Mouse (Mus musculus): Measurements from ENCODE around the gene Fat1. TPM values are rescaled to one million over a fixed set of nuclear protein-coding genes. Genes with fewer than 3 reads are reported as not detected.

The Fat1 gene
- polyA plus RNA-seq, 1 experiment from 2014 or later: 21.3 TPM

DNA sequence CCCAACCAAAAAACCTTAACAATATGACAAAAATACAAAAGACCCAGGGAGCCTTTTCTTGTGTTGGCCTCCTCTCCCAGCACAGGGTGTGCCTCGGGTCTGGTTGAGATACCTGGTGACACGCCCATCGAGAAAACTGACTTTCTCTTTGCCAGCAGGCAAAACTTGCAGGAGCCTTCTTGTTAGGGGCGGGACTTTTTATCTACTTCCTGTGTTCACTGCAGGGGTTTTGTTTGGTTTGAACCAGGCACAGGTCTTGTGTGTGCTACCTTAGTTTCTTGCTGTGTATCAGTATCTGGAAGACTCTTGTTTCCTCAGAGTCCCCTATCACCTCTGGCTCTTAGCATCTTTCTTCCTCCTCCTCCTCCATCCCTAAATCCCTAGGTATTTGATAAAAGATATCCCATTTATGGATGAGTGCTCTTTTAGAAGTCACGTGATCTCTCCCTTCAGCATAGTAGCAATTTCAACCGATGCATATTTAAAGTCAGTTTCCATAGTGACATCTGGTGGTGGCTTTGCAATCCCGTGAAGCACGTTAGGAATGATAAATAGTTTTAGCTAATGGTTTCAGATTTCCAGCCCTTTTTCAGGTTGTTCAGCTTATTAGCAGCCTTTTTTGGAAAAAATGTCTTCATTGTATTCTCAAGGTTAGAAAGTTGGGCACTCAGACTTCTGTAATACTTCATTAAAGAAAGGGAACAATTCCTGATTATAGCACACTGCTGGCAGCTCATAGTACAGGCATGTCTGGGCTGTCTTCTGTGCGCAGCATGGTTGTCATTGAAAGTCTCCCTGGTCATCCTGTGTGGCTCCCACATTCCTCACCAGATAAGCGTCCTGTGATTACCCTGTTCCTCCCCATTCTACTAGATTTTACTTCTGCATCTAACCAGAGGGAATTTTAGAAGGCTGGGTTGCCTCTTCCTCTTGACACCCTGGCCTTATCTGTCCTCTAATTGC is 50.4 kb downstream of the Fat1 start:
- ATAC-seq (ENCODE audit: insufficient number of reproducible peaks, low FRiP score): no peak
- no peak overlapping the region for H3K4me3 ChIP-seq
- WGBS: 11% methylated on average over 10 of the region's 10 CpGs
- H3K9me3 ChIP-seq (replicated peaks): no peaks in the 10 kb centered on the region
- H3K4me1 ChIP-seq (replicated peaks): peaks cover 43% of the 10 kb centered on the region
- H3K4me2 ChIP-seq: peak overlapping the region; percentile 39
- H3K36me3 ChIP-seq: peaks cover 15% of the 10 kb centered on the region
- H3K27me3 ChIP-seq (replicated peaks): no peaks in the 10 kb centered on the region
- peak overlapping the region; percentile 56 for H3K27ac ChIP-seq (ENCODE audit: poor library complexity, severe bottlenecking)
- H3K9ac ChIP-seq: no peak overlapping the region

GRCm38 (mm10) chr8:44991700-44992487 is 56.6 kb downstream of the Fat1 start:
- Histone ChIP-seq H3K4me2 (no peak overlapping the region), H3K4me1 (replicated peaks) (peaks cover 50% of the 10 kb centered on the region), H3K9me3 (replicated peaks) (no peaks in the 10 kb centered on the region), H3K9ac (0 out of 2 replicates have a peak overlapping the region, but pooled peaks have one; percentile 24), H3K27ac (ENCODE audit: poor library complexity, severe bottlenecking) (peak overlapping the region; percentile 30), H3K36me3 (peaks cover 15% of the 10 kb centered on the region), H3K4me3 (no peak overlapping the region), H3K27me3 (replicated peaks) (no peaks in the 10 kb centered on the region)
- peak; percentile 42; the same call in 1 of the 2 replicates for ATAC-seq (ENCODE audit: insufficient number of reproducible peaks, low FRiP score)
- 51% methylated on average over 21 of the region's 21 CpGs for WGBS

GRCm38 (mm10) chr8:44992664-44993063 is 57.4 kb downstream of the Fat1 start:
- Histone ChIP-seq H3K27ac (ENCODE audit: poor library complexity, severe bottlenecking) (0 out of 2 replicates have a peak overlapping the region, but pooled peaks have one; percentile 22), H3K4me2 (no peak overlapping the region), H3K27me3 (replicated peaks) (no peaks in the 10 kb centered on the region), H3K4me1 (replicated peaks) (peaks cover 53% of the 10 kb centered on the region), H3K36me3 (peaks cover 15% of the 10 kb centered on the region), H3K9me3 (replicated peaks) (no peaks in the 10 kb centered on the region), H3K9ac (no peak overlapping the region), H3K4me3 (no peak overlapping the region)
- WGBS: 60% methylated on average over 6 of the region's 6 CpGs
- no peak for ATAC-seq (ENCODE audit: insufficient number of reproducible peaks, low FRiP score)

- peaks cover 15% of the 10 kb centered on the region for H3K36me3 ChIP-seq
- no peak overlapping the region for H3K4me3 ChIP-seq
- no peak overlapping the region for H3K9ac ChIP-seq
- H3K27ac ChIP-seq (ENCODE audit: poor library complexity, severe bottlenecking): 0 out of 2 replicates have a peak overlapping the region, but pooled peaks have one; percentile 23
- WGBS: 44% methylated on average over 4 of the region's 4 CpGs
- no peaks in the 10 kb centered on the region for H3K9me3 ChIP-seq (replicated peaks)
- H3K4me1 ChIP-seq (replicated peaks): peaks cover 60% of the 10 kb centered on the region
- H3K27me3 ChIP-seq (replicated peaks): no peaks in the 10 kb centered on the region
- ATAC-seq (ENCODE audit: insufficient number of reproducible peaks, low FRiP score): no peak
- no peak overlapping the region for H3K4me2 ChIP-seq
These were observed 58.1 kb downstream of the Fat1 start for GRCm38 (mm10) chr8:44993376-44993775.

DNA sequence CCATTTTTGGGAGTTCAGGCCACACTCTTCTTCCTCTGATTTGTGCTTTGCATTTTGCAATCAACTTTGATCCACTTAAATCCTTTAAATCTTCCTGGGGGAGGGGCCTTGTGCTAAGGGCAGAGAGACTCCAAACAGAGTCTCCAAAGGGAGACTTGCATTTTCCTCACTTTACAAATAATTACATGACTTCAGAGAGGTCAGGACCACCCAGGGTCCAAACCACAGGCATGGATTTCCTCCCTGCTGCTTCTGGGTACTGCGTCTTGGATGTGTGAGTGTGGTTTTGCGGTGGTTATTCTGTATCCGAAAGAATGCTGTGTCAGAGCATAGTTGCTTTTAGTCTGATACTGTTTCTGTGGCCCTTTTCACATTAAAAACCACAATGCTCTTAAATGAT is 61.2 kb downstream of the Fat1 start:
- Histone ChIP-seq H3K27me3 (replicated peaks) (no peaks in the 10 kb centered on the region), H3K9ac (no peak overlapping the region), H3K4me3 (no peak overlapping the region), H3K4me2 (no peak overlapping the region), H3K4me1 (replicated peaks) (peaks cover 72% of the 10 kb centered on the region), H3K9me3 (replicated peaks) (no peaks in the 10 kb centered on the region), H3K36me3 (no peaks in the 10 kb centered on the region), H3K27ac (ENCODE audit: poor library complexity, severe bottlenecking) (no peak overlapping the region)
- no peak for ATAC-seq (ENCODE audit: insufficient number of reproducible peaks, low FRiP score)
- WGBS: 56% methylated on average over 3 of the region's 3 CpGs

DNA sequence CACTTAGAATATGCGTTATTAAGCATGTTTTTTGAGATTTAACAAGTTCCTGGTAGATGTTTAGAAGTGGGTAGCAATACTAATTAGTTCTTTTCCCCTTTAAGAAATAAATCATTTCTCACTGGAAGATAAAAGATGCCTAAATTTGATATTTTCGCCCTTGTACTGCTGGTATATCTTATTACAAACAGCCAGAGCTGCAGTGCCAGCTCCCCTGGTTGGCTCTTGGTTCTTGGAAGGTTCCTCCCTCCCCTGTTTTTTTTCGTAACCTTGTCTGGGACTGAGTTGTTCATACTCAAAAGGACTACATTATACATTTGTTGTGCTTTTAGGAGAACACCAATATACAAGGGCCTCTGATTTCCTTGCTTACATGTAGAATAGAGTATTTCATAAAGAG is 62.1 kb downstream of the Fat1 start:
- Histone ChIP-seq H3K36me3 (no peaks in the 10 kb centered on the region), H3K4me2 (no peak overlapping the region), H3K27me3 (replicated peaks) (no peaks in the 10 kb centered on the region), H3K4me1 (replicated peaks) (peaks cover 72% of the 10 kb centered on the region), H3K27ac (ENCODE audit: poor library complexity, severe bottlenecking) (0 out of 2 replicates have a peak overlapping the region, but pooled peaks have one; percentile 31), H3K4me3 (no peak overlapping the region), H3K9me3 (replicated peaks) (no peaks in the 10 kb centered on the region), H3K9ac (no peak overlapping the region)
- ATAC-seq (ENCODE audit: insufficient number of reproducible peaks, low FRiP score): no peak
- 61% methylated on average over 3 of the region's 3 CpGs for WGBS

GRCm38 (mm10) chr8:44997829-44998228 is 62.6 kb downstream of the Fat1 start:
- H3K27me3 ChIP-seq (replicated peaks): no peaks in the 10 kb centered on the region
- no peak overlapping the region for H3K4me3 ChIP-seq

GRCm38 (mm10) chr8:44998275-44998674 is 63.0 kb downstream of the Fat1 start:
- Histone ChIP-seq H3K9ac (peak overlapping the region; percentile 73), H3K36me3 (no peaks in the 10 kb centered on the region), H3K27ac (ENCODE audit: poor library complexity, severe bottlenecking) (peak overlapping the region; percentile 78), H3K4me2 (peak overlapping the region; percentile 65), H3K4me1 (replicated peaks) (peaks cover 73% of the 10 kb centered on the region), H3K4me3 (peak overlapping the region; percentile 24), H3K9me3 (replicated peaks) (no peaks in the 10 kb centered on the region), H3K27me3 (replicated peaks) (no peaks in the 10 kb centered on the region)
- WGBS: 42% methylated on average over 9 of the region's 9 CpGs
- no peak for ATAC-seq (ENCODE audit: insufficient number of reproducible peaks, low FRiP score)

More at GRCm38 (mm10) chr8:44997829-44998228, 62.6 kb downstream of the Fat1 start:
- Histone ChIP-seq H3K36me3 (no peaks in the 10 kb centered on the region), H3K9ac (no peak overlapping the region; the same call in 1 of the 2 replicates), H3K9me3 (replicated peaks) (no peaks in the 10 kb centered on the region), H3K4me1 (replicated peaks) (peaks cover 72% of the 10 kb centered on the region), H3K27ac (ENCODE audit: poor library complexity, severe bottlenecking) (peak overlapping the region; percentile 78), H3K4me2 (peak overlapping the region; percentile 65)
- 45% methylated on average over 6 of the region's 6 CpGs for WGBS
- no peak for ATAC-seq (ENCODE audit: insufficient number of reproducible peaks, low FRiP score)

GRCm38 (mm10) chr8:44998681-44999277 is 63.5 kb downstream of the Fat1 start:
- Histone ChIP-seq H3K27me3 (replicated peaks) (no peaks in the 10 kb centered on the region), H3K9ac (peak overlapping the region; percentile 73), H3K36me3 (no peaks in the 10 kb centered on the region), H3K9me3 (replicated peaks) (no peaks in the 10 kb centered on the region), H3K27ac (ENCODE audit: poor library complexity, severe bottlenecking) (peak overlapping the region; percentile 78), H3K4me2 (peak overlapping the region; percentile 65), H3K4me1 (replicated peaks) (peaks cover 73% of the 10 kb centered on the region), H3K4me3 (peak overlapping the region; percentile 24)
- WGBS: 21% methylated on average over 11 of the region's 11 CpGs
- ATAC-seq (ENCODE audit: insufficient number of reproducible peaks, low FRiP score): peak; percentile 80

DNA sequence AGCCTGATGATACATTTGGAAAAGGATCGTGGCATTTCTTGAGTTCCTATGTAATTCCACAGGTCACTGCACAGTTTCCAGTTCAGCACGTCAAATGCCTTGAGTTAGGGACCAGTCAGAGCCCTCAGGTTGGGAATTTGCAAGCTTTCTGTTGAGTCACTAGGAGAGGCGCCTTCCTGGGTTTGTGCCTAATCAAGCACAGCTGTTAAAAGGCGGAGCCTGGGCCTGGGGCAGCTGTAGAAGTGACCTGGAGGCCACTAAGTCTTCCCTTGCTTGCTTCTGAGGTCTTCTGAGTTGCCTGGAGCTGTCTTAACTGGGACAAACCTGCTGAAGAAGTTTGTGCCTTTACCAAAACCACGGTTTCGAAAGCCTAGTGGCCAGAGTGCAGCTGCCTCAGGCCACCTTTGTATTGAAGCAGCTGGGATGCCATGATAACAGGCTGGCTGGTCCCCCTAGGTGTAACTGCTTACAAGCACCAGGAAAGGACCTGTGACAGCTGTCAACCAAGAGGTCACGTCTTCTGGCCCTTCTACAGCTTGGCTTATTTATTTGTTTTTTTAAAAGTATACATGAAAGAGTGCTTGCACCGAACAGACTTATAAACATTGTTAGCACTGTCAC is 66.4 kb downstream of the Fat1 start:
- H3K4me2 ChIP-seq: peak overlapping the region; percentile 20
- 0 out of 2 replicates have a peak, but pooled peaks have one; percentile 56 for ATAC-seq (ENCODE audit: insufficient number of reproducible peaks, low FRiP score)
- H3K4me3 ChIP-seq: no peak overlapping the region
- WGBS: 46% methylated on average over 8 of the region's 8 CpGs
- H3K27ac ChIP-seq (ENCODE audit: poor library complexity, severe bottlenecking): peak overlapping the region; percentile 65
- H3K36me3 ChIP-seq: no peaks in the 10 kb centered on the region
- H3K27me3 ChIP-seq (replicated peaks): no peaks in the 10 kb centered on the region
- peaks cover 59% of the 10 kb centered on the region for H3K4me1 ChIP-seq (replicated peaks)
- H3K9me3 ChIP-seq (replicated peaks): no peaks in the 10 kb centered on the region
- H3K9ac ChIP-seq: 0 out of 2 replicates have a peak overlapping the region, but pooled peaks have one; percentile 18

All from heart, embryonic 12.5 days (tissue).